ENCODE assay signal across 8 mouse cellular contexts in genomic region chr8:117322715-117323310, GRCm38 (mm10).
DNase-seq lines count a peak whose midpoint lies in the region; ATAC-seq lines count a peak whose summit lies in the region.
"Had no signal": no experiment of that assay in that cellular context is flagged by ENCODE, and none has a peak within 500 bp of the region (broad histone marks: within the 10 kb centered on the region; RNA-seq: fewer than 3 reads in every experiment).

No protein-coding gene starts in this region.

- peak overlapping the region; percentile 30; the same call in 1 of the 2 replicates for H3K27ac ChIP-seq in neural tube, embryonic 11.5 days (ENCODE audit: low read depth, low read length)
- peak overlapping the region; percentile 88 for H3K27ac ChIP-seq in hindbrain, embryonic 14.5 days

- no peak for DNase-seq in neural tube, embryonic 11.5 days (ENCODE audit: low spot score)
- DNase-seq in neural tube, embryonic 10.5 days (ENCODE audit: extremely low spot score, low spot score): no peak
- DNase-seq in hindbrain, embryonic 14.5 days (ENCODE audit: low spot score): no peak
- DNase-seq in thymus, postnatal 36 days: no peak
- no peak for DNase-seq in spleen, postnatal 4 days (ENCODE audit: low spot score in 2 of 2)
- no peak for DNase-seq in kidney, postnatal 36 days

- ATAC-seq in neural tube, embryonic 11.5 days (ENCODE audit: insufficient read depth, low FRiP score, low TSS enrichment): no peak
- ATAC-seq in hindbrain, embryonic 14.5 days (ENCODE audit: low FRiP score): peak; percentile 15; the same call in 1 of the 2 replicates
- ATAC-seq in megakaryocyte-erythroid progenitor cell, adult 5-6 weeks (replicated peaks; ENCODE audit: low FRiP score, low TSS enrichment, poor library complexity, severe bottlenecking): peak; percentile 75

- no peak overlapping the region for H3K9ac ChIP-seq in neural tube, embryonic 11.5 days (ENCODE audit: low read length)
- H3K9ac ChIP-seq in hindbrain, embryonic 14.5 days: 0 out of 2 replicates have a peak overlapping the region, but pooled peaks have one; percentile 29

- peaks cover 29% of the 10 kb centered on the region; the same call in 1 of the 2 replicates for H3K4me1 ChIP-seq in neural tube, embryonic 11.5 days (ENCODE audit: control insufficient read depth, insufficient read depth, low read length)
- H3K4me1 ChIP-seq in hindbrain, embryonic 14.5 days (replicated peaks; ENCODE audit: control insufficient read depth, insufficient read depth, low read length): peaks cover 59% of the 10 kb centered on the region

- no peaks in the 10 kb centered on the region for H3K9me3 ChIP-seq in neural tube, embryonic 11.5 days (ENCODE audit: control insufficient read depth, low read length)
- no peaks in the 10 kb centered on the region for H3K9me3 ChIP-seq in hindbrain, embryonic 14.5 days (ENCODE audit: control insufficient read depth, low read length)
- H3K9me3 ChIP-seq: G1E had no signal

- no peaks in the 10 kb centered on the region for H3K36me3 ChIP-seq in neural tube, embryonic 11.5 days (ENCODE audit: control insufficient read depth, insufficient read depth, low read length)
- no peaks in the 10 kb centered on the region for H3K36me3 ChIP-seq in hindbrain, embryonic 14.5 days (replicated peaks; ENCODE audit: control insufficient read depth, insufficient read depth)

- H3K4me2 ChIP-seq in neural tube, embryonic 11.5 days (ENCODE audit: low read depth): no peak overlapping the region
- H3K4me2 ChIP-seq in hindbrain, embryonic 14.5 days (replicated peaks): peak overlapping the region; percentile 45

- 58% methylated on average over 8 of the region's 8 CpGs for WGBS in neural tube, embryonic 11.5 days
- WGBS in hindbrain, embryonic 14.5 days: 39% methylated on average over 8 of the region's 8 CpGs

- no peak overlapping the region for H3K4me3 ChIP-seq in neural tube, embryonic 11.5 days (ENCODE audit: low read depth, low read length)
- no peak overlapping the region for H3K4me3 ChIP-seq in hindbrain, embryonic 14.5 days (replicated peaks; ENCODE audit: low read length)

- no peaks in the 10 kb centered on the region for H3K27me3 ChIP-seq in neural tube, embryonic 11.5 days (ENCODE audit: control insufficient read depth, insufficient read depth, low read length)
- H3K27me3 ChIP-seq in hindbrain, embryonic 14.5 days (ENCODE audit: control insufficient read depth, insufficient read depth, low read length): no peaks in the 10 kb centered on the region
